Mouse (Mus musculus) liver, embryonic 14.5 days (tissue): ENCODE results near the gene Samd11.

Experiments used
- CTCF ChIP-seq: IDR thresholded peaks from 2 replicates; pipeline ENCODE4 v1.5.1; 2016; ENCODE audit warnings: antibody characterized with exemption, low read depth, control low read depth
- EP300 ChIP-seq: IDR thresholded peaks from 2 replicates; pipeline ENCODE4 v1.6.1; 2016; ENCODE audit warnings: antibody characterized with exemption, low read depth

- TF ChIP-seq CTCF (no peak), EP300 (no peak)
Measured at GRCm38 (mm10) chr4:156255078-156255839, at the start of gene Samd11.
